Mouse (Mus musculus) neural tube, embryonic 13.5 days (tissue): ENCODE measurements around the gene H2al1o. TPM values are rescaled to one million over a fixed set of nuclear protein-coding genes. Genes with fewer than 3 reads are reported as not detected.
"Not testable (repeated sequence)": the region's sequence is repeated elsewhere in the genome, so short reads cannot be mapped to it uniquely, and the experiment has no call there.

Experiments used
- ATAC-seq: fragments of 200-750 bp; cut with Nextera tagmentation; 2 replicates; pipeline ENCODE4 v1.8.0; 2017; ENCODE audit warnings: low read depth, mild to moderate bottlenecking, moderate TSS enrichment, moderate library complexity
- H3K27ac ChIP-seq: fragments of 300-500 bp; sonication (generic); replicated peaks from 2 replicates; pipeline ENCODE4 v1.5.1; 2015; ENCODE audit warnings: moderate library complexity, mild to moderate bottlenecking, inconsistent platforms
- H3K27me3 ChIP-seq: fragments of 300-500 bp; sonication (generic); 2 replicates; pipeline ENCODE4 v1.6.1; 2015; ENCODE audit warnings: mild to moderate bottlenecking, inconsistent platforms
- H3K36me3 ChIP-seq: fragments of 300-500 bp; sonication (generic); 2 replicates; pipeline ENCODE4 v1.6.1; 2015; ENCODE audit warnings: mild to moderate bottlenecking, inconsistent platforms
- H3K4me1 ChIP-seq: fragments of 300-500 bp; sonication (generic); replicated peaks from 2 replicates; pipeline ENCODE4 v1.6.1; 2015; ENCODE audit warnings: inconsistent platforms
- H3K4me2 ChIP-seq: fragments of 300-500 bp; sonication (generic); 2 replicates; pipeline ENCODE4 v1.6.1; 2015; ENCODE audit warnings: inconsistent platforms, mild to moderate bottlenecking, moderate library complexity
- H3K4me3 ChIP-seq: fragments of 300-500 bp; sonication (generic); 2 replicates; pipeline ENCODE4 v1.5.1; 2015; ENCODE audit warnings: mild to moderate bottlenecking, inconsistent platforms
- H3K9ac ChIP-seq: fragments of 300-500 bp; sonication (generic); 2 replicates; pipeline ENCODE4 v1.6.1; 2015; ENCODE audit warnings: moderate library complexity, mild to moderate bottlenecking, inconsistent platforms
- H3K9me3 ChIP-seq: fragments of 300-500 bp; sonication (generic); 2 replicates; pipeline ENCODE4 v1.6.1; 2016; ENCODE audit warnings: inconsistent platforms
- WGBS: fragments of 180-500 bp; shearing (Covaris S2); methylation state at CpG from one replicate; pipeline ENCODE4 v1.1.7; 2015; 5-methylcytosine and 5-hydroxymethylcytosine counted together
- polyA plus RNA-seq: library from polyadenylated mRNA; unstranded; fragments of >200 nt; fragmentation: Nextera tagmentation; extraction: Ambion mirVana; gene quantifications from 2 replicates; pipeline ENCODE4 v1.2.1, GENCODE M21; 2015

H2al1o gene
- polyA plus RNA-seq, result not detected in 2 replicates

GRCm38 (mm10) chrX:9572309-9572708 is at the start of gene H2al1o:
TSS of gene H2al1o (minus strand) at chrX:9572409.
- not testable (repeated sequence) for H3K4me3 ChIP-seq, H3K27ac ChIP-seq, H3K27me3 ChIP-seq, H3K4me1 ChIP-seq, H3K9me3 ChIP-seq, H3K4me2 ChIP-seq, H3K9ac ChIP-seq, H3K36me3 ChIP-seq, ATAC-seq
- WGBS, result 88% methylated on average over 3 of the region's 3 CpGs

GRCm38 (mm10) chrX:9598036-9598435 is 25.8 kb upstream of the H2al1o start:
- not testable (repeated sequence) for H3K27me3 ChIP-seq, H3K4me2 ChIP-seq, H3K4me1 ChIP-seq, ATAC-seq, H3K36me3 ChIP-seq, H3K9ac ChIP-seq, H3K27ac ChIP-seq, H3K9me3 ChIP-seq, H3K4me3 ChIP-seq
- 94% methylated on average over 7 of the region's 7 CpGs for WGBS

- Histone ChIP-seq H3K27ac (no peak overlapping the region), H3K36me3 (no peaks in the 10 kb centered on the region), H3K27me3 (no peaks in the 10 kb centered on the region), H3K4me3 (no peak overlapping the region), H3K4me2 (no peak overlapping the region), H3K9me3 (no peaks in the 10 kb centered on the region), H3K4me1 (no peaks in the 10 kb centered on the region), H3K9ac (no peak overlapping the region)
- no peak for ATAC-seq
- WGBS, result 95% methylated on average over 3 of the region's 3 CpGs
Observed at GRCm38 (mm10) chrX:9536881-9537280, 35.3 kb downstream of the H2al1o start.

Other genes with a start within 250 kb of the H2al1o start
- gene H2al1k, start 221.8 kb downstream of the H2al1o start, polyA plus RNA-seq, result not detected in 2 replicates
- 1.4 TPM in 2 replicates for gene Cybb, start 84.6 kb downstream of the H2al1o start, polyA plus RNA-seq
- 37.0 and 39.2 TPM in 2 replicates for gene Dynlt3, start 90.6 kb upstream of the H2al1o start, polyA plus RNA-seq